Mouse (Mus musculus) heart, embryonic 16.5 days (tissue): ENCODE data around the gene Mindy1. TPM values are rescaled to one million over a fixed set of nuclear protein-coding genes. Genes with fewer than 3 reads are reported as not detected.

Source experiments
- ATAC-seq: fragments of 200-750 bp; cut with Nextera tagmentation; replicated peaks from 2 replicates; pipeline ENCODE4 v1.8.0; 2017; ENCODE audit warnings: moderate number of reproducible peaks; ENCODE audit not compliant: insufficient read depth, low FRiP score; ENCODE audit errors: extremely low read depth
- H3K27ac ChIP-seq: fragments of 300-500 bp; sonication (generic); 2 replicates; pipeline ENCODE4 v1.5.1; 2014; ENCODE audit warnings: mild to moderate bottlenecking, low read length, control low read depth, moderate library complexity
- H3K27me3 ChIP-seq: fragments of 300-500 bp; sonication (generic); 2 replicates; pipeline ENCODE4 v1.6.1; 2014; ENCODE audit warnings: low read length, mixed read lengths; ENCODE audit not compliant: control insufficient read depth, insufficient read depth
- H3K36me3 ChIP-seq: fragments of 300-500 bp; sonication (generic); 2 replicates; pipeline ENCODE4 v1.6.1; 2014; ENCODE audit not compliant: control insufficient read depth, insufficient read depth
- H3K4me1 ChIP-seq: fragments of 300-500 bp; sonication (generic); 2 replicates; pipeline ENCODE4 v1.6.1; 2014; ENCODE audit warnings: low read length, mixed read lengths; ENCODE audit not compliant: control insufficient read depth, insufficient read depth
- H3K4me2 ChIP-seq: fragments of 300-500 bp; sonication (generic); 2 replicates; pipeline ENCODE4 v1.6.1; 2014; ENCODE audit warnings: low read depth, mild to moderate bottlenecking, control low read depth, low read length
- H3K4me3 ChIP-seq: fragments of 300-500 bp; sonication (generic); 2 replicates; pipeline ENCODE4 v1.5.1; 2014; ENCODE audit warnings: mild to moderate bottlenecking, control low read depth, low read length
- H3K9ac ChIP-seq: fragments of 300-500 bp; sonication (generic); 2 replicates; pipeline ENCODE4 v1.6.1; 2014; ENCODE audit warnings: low read length, control low read depth
- H3K9me3 ChIP-seq: fragments of 300-500 bp; sonication (generic); replicated peaks from 2 replicates; pipeline ENCODE4 v1.6.1; 2016; ENCODE audit warnings: low read length; ENCODE audit not compliant: control insufficient read depth
- WGBS: fragments of 180-500 bp; shearing (Covaris S2); extraction: QIAGEN DNeasy Blood & Tissue Kit; methylation state at CpG from one replicate; pipeline ENCODE4 v1.1.7; 2014; 5-methylcytosine and 5-hydroxymethylcytosine counted together
- polyA plus RNA-seq: library from polyadenylated mRNA; unstranded; fragments of >200 nt; fragmentation: Nextera tagmentation; extraction: Ambion mirVana; gene quantifications from 2 replicates; pipeline ENCODE4 v1.2.1, GENCODE M21; 2015

Gene Mindy1
- polyA plus RNA-seq, 1 experiment from 2014 or later: 24.7 TPM

- Histone ChIP-seq H3K4me1 (peaks cover 12% of the 10 kb centered on the region), H3K9ac (no peak overlapping the region), H3K27me3 (no peaks in the 10 kb centered on the region), H3K36me3 (peaks cover 14% of the 10 kb centered on the region), H3K4me2 (no peak overlapping the region), H3K27ac (no peak overlapping the region), H3K9me3 (no peaks in the 10 kb centered on the region), H3K4me3 (no peak overlapping the region)
- no peak for ATAC-seq
- 68% methylated on average over 5 of the region's 5 CpGs for WGBS
Observed at GRCm38 (mm10) chr3:95286011-95286410, 4.9 kb downstream of the Mindy1 start.

DNA sequence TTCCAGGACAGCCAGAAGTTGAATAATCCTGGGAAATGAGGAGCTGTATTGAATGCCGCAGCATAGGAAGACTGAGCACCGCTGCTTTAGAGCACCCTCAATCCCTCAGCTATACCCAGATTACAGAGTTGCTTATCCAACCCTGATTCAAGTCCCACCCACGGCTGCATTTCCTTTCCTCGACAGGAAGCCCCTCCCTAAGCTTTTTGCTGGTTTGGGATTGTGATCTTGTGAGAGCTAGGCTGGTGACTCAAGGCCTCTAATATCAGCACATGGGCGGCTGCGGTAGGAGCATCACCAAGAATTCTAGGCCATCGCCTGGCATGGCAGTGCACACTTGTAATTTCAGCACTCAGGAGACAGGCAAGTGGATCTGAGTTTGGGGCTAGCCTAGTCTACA, 5.4 kb downstream of the Mindy1 start:
- H3K4me3 ChIP-seq: no peak overlapping the region
- no peak overlapping the region for H3K4me2 ChIP-seq
- no peaks in the 10 kb centered on the region for H3K9me3 ChIP-seq
- H3K27me3 ChIP-seq: no peaks in the 10 kb centered on the region
- H3K27ac ChIP-seq: no peak overlapping the region
- WGBS: 71% methylated on average over 7 of the region's 7 CpGs
- no peak overlapping the region for H3K9ac ChIP-seq
- ATAC-seq: no peak
- H3K4me1 ChIP-seq: peaks cover 12% of the 10 kb centered on the region
- H3K36me3 ChIP-seq: peaks cover 14% of the 10 kb centered on the region

DNA sequence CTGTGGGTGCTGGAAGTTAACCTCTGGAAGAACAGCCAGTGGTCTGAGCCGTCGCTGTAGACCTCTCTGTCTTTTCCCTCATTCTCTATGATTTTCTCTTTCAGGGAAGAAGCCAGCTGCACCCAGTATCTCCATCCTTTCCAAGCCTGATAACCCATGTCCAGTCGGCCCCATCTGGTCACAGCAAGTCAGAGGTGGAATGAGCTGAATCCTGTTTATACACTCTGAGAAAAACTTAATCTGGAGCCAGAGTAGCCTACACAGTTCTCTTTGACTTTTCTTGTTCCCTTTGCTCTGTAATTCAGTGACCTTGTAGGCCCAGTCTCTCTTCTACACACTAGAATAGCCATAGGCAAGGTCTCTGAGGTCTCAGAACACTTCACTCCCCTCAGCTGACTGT, 6.4 kb downstream of the Mindy1 start:
- Histone ChIP-seq H3K27ac (no peak overlapping the region), H3K4me2 (no peak overlapping the region), H3K9ac (no peak overlapping the region), H3K9me3 (no peaks in the 10 kb centered on the region), H3K4me3 (no peak overlapping the region), H3K4me1 (peaks cover 12% of the 10 kb centered on the region), H3K36me3 (peaks cover 14% of the 10 kb centered on the region), H3K27me3 (no peaks in the 10 kb centered on the region)
- 82% methylated on average over 3 of the region's 3 CpGs for WGBS
- ATAC-seq: no peak

DNA sequence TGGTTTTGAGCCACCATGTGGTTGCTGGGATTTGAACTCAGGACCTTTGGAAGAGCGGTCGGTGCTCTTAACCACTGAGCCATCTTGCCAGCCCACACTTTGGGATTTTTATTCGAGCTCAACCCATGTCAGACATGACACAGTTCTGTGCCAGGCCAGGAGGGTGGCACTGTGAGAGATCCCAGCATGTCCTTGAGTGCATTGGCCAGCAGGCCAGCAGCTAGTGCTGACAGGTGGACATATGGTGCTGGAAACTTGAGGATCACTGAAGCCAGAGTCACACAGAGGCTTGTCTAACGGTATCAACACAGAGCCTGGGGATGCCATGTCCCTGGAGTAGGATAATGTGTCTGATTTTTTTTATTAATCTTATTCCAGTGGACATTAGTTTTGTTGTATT, 8.3 kb downstream of the Mindy1 start:
- no peaks in the 10 kb centered on the region for H3K9me3 ChIP-seq
- no peak overlapping the region for H3K4me2 ChIP-seq
- no peak overlapping the region for H3K27ac ChIP-seq
- no peak overlapping the region for H3K9ac ChIP-seq
- H3K27me3 ChIP-seq: no peaks in the 10 kb centered on the region
- H3K4me1 ChIP-seq: peaks cover 3% of the 10 kb centered on the region; the same call in 1 of the 2 replicates
- no peak overlapping the region for H3K4me3 ChIP-seq
- 89% methylated on average over 4 of the region's 4 CpGs for WGBS
- ATAC-seq: no peak
- peaks cover 22% of the 10 kb centered on the region for H3K36me3 ChIP-seq

DNA sequence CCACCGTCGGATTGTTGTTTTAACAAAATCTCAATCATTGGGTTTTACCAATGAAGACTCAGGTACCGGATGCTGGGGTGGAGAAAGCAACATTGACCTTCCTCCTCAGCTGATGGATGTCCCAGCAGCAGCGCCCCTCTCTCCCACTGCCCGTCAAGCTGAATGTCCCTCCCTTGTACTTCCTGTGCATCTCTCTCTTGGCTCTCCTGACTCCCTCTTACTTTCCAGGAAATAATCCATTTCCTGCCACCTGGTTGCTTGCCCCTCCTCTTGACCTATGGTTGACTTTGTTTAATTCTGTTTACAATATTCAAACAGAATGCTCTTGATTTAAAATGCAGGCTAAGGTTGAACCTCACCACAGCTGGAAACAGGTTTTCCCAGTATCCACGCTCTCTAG, 9.0 kb downstream of the Mindy1 start:
- no peak overlapping the region for H3K4me2 ChIP-seq
- peaks cover 27% of the 10 kb centered on the region for H3K36me3 ChIP-seq
- whole genome bisulfite sequencing: 75% methylated on average over 6 of the region's 6 CpGs
- no peak overlapping the region for H3K4me3 ChIP-seq
- no peaks in the 10 kb centered on the region for H3K9me3 ChIP-seq
- no peak for ATAC-seq
- H3K9ac ChIP-seq: no peak overlapping the region
- H3K27ac ChIP-seq: no peak overlapping the region
- no peaks in the 10 kb centered on the region for H3K27me3 ChIP-seq
- H3K4me1 ChIP-seq: no peaks in the 10 kb centered on the region; the same call in 1 of the 2 replicates

DNA sequence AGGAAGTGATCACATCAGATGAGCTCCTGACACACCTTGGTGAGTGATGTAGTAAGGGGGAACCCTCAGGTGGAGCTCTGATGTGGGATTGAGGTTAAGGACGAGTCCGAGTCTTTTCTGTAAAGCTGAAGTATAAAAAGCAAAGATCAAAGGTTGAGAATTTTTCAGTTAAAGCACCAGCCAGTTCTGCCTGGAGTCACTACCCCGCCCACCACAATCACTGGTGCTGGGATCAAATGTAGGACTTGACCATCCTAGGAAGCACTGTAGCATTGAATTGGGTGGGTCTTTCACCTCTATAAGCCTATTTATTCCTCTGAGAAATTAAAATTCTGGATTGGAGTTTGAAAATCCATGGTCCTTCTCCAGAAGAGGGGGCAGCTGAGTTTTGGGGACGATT, 9.9 kb downstream of the Mindy1 start:
- Histone ChIP-seq H3K4me1 (peaks cover 5% of the 10 kb centered on the region), H3K27ac (no peak overlapping the region), H3K4me3 (no peak overlapping the region), H3K9ac (no peak overlapping the region), H3K4me2 (no peak overlapping the region), H3K27me3 (no peaks in the 10 kb centered on the region), H3K9me3 (no peaks in the 10 kb centered on the region), H3K36me3 (peaks cover 27% of the 10 kb centered on the region)
- 84% methylated on average over 4 of the region's 4 CpGs for WGBS
- ATAC-seq: no peak

- no peak for ATAC-seq
- Histone ChIP-seq H3K4me3 (no peak overlapping the region), H3K36me3 (peaks cover 30% of the 10 kb centered on the region), H3K27ac (no peak overlapping the region), H3K4me2 (no peak overlapping the region), H3K27me3 (no peaks in the 10 kb centered on the region), H3K9ac (no peak overlapping the region), H3K4me1 (peaks cover 5% of the 10 kb centered on the region), H3K9me3 (no peaks in the 10 kb centered on the region)
- 91% methylated on average over 2 of the region's 2 CpGs for WGBS
Observed at GRCm38 (mm10) chr3:95292899-95293298, 11.8 kb downstream of the Mindy1 start.

- Histone ChIP-seq H3K4me2 (no peak overlapping the region), H3K4me3 (no peak overlapping the region), H3K4me1 (peaks cover 5% of the 10 kb centered on the region), H3K27ac (no peak overlapping the region), H3K27me3 (no peaks in the 10 kb centered on the region), H3K9me3 (no peaks in the 10 kb centered on the region), H3K9ac (no peak overlapping the region), H3K36me3 (peaks cover 24% of the 10 kb centered on the region)
- ATAC-seq: no peak
- 64% methylated on average over 11 of the region's 11 CpGs for WGBS
Observed at GRCm38 (mm10) chr3:95293537-95293936, 12.4 kb downstream of the Mindy1 start.

DNA sequence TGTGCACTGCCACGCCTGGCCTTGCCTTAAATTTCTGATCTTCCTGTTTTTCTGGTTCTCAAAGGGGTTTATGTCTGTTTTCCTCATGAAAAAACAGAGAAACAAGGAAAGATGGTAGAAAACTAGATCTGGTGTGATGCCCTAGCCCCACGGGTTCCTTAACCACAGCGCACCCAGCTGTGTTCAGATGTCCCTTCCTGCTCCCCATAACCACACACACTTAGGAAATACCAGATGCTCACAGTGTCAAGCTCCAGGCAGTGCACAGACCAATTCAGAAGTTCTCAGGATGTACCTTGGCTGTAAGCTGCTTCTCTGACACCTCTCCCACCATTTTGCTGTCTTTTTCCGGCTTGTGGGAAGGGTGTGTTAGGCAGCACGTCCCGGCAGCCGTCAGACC, 13.2 kb downstream of the Mindy1 start:
- Histone ChIP-seq H3K4me3 (no peak overlapping the region), H3K9ac (no peak overlapping the region), H3K9me3 (no peaks in the 10 kb centered on the region), H3K36me3 (peaks cover 20% of the 10 kb centered on the region), H3K4me2 (no peak overlapping the region), H3K27ac (no peak overlapping the region), H3K27me3 (no peaks in the 10 kb centered on the region), H3K4me1 (peaks cover 5% of the 10 kb centered on the region)
- WGBS: 77% methylated on average over 7 of the region's 7 CpGs
- no peak for ATAC-seq

- Histone ChIP-seq H3K27ac (no peak overlapping the region), H3K27me3 (no peaks in the 10 kb centered on the region), H3K36me3 (peaks cover 20% of the 10 kb centered on the region), H3K4me2 (no peak overlapping the region), H3K9ac (no peak overlapping the region), H3K4me3 (no peak overlapping the region), H3K9me3 (no peaks in the 10 kb centered on the region), H3K4me1 (peaks cover 5% of the 10 kb centered on the region)
- 83% methylated on average over 5 of the region's 5 CpGs for WGBS
- ATAC-seq: no peak
Observed at GRCm38 (mm10) chr3:95294718-95295117, 13.6 kb downstream of the Mindy1 start.
